Mouse (Mus musculus): ENCODE results near the gene Krt31.

DNA sequence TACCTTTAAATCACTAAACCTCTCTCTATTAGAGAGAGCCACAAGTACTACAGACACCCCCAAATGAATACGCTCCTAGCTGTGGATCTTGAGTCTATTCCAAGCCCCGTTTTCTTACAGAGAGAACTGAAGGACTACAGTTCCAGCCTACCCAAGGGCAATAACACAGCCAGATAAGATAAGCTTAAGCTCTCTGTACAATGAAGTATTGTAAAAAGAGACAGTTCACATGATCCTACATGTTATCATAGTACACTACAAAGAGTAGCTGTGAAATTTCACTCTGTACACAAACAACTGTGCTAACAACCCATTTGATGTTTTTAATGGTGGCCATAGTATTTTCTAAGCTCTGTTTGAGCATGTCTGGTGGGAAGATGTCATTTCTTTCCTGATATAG lies 3.2 kb downstream of the Krt31 start:
- TF ChIP-seq CTCF (IDR thresholded peaks at IDR 0.05; ENCODE audit: extremely low read depth, insufficient read length, insufficient replicate concordance, low read depth, low read length) (no peak), POLR2A (IDR thresholded peaks at IDR 0.05; ENCODE audit: low read depth, low read length) (no peak)
